Mouse (Mus musculus) fat pad, adult 2 months (tissue): Measurements from ENCODE around the gene Tmem212.

Source experiments
- DNase-seq: peaks from one replicate; pipeline ENCODE4 v3.0.0-alpha.2; 2011; ENCODE audit warnings: low read depth, low spot score; ENCODE audit errors: extremely low read depth

The Tmem212 gene

DNA sequence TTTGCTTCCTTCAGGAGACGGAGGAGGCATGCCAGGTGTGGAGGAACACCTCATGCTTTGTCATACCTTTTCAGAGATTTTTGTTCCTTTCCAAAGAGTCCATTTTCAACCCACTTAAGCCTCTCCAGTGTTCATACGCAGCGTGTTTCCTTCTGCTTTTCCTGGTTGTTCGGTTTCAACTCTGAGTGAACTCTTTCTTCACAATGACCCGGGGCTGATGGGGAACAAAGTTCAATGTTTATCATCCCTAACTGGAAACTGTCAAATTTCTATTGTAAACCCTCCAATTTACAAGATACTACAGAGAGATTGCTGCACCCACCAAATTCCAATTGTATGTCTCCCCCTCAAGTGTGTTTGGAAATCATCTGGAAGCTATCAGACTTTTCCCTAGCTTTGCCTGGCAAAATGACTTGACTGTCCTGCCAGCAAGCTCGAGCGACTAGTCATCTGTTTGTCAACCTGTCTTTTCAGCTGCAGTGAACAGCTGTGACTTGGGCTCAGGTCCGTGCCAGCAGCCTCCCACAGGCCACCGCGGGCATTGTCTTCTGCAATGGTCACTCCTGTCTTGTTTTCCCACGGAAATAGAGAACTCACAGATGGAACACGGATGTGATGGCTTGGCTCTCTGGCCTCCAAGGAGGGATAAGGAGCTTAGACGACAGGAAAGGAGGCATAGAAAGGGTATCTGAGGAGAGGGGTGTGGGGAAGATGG is 3.0 kb upstream of the Tmem212 start:
- DNase-seq: peak; percentile 39

DNA sequence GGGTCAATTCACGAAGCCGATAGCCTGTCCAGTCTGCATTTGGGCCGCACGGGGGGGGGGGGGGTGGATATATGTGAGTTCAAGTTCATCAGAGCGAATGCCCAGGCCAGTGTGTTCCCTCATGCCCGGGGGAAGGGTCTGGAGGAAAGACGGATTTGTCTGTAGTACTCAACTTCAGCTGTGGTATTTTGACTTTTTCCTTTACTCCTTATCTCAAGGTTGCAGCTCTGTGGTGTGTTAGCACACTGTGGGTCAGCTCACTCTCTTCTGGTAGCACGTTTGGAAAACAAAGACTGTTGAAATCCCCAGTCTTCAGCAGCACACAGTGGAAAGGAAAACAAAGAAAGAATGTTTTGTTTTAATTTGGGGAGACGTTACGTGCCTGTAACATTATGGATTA is 2.0 kb upstream of the Tmem212 start:
- DNase-seq: no peak

DNA sequence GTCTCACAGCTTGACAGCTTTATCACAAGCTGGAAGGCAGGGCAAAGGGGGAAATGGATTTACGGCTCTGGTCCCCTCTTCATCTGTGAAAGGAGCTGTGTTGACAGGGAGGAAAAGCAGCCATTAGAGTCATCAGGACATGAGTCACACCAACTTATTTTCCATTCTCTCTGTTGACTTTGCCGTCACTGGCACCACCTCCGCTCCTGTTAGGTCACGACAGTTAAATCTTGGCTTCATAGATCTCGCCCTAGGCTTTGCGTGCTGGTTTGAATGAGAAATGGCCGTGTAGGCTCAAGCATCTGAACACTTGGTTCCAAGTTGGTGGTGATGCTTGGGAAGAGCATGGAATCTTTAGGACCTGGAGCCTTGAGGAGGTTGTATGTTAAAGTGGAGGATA is 9.6 kb downstream of the Tmem212 start:
- peak; percentile 55 for DNase-seq

DNA sequence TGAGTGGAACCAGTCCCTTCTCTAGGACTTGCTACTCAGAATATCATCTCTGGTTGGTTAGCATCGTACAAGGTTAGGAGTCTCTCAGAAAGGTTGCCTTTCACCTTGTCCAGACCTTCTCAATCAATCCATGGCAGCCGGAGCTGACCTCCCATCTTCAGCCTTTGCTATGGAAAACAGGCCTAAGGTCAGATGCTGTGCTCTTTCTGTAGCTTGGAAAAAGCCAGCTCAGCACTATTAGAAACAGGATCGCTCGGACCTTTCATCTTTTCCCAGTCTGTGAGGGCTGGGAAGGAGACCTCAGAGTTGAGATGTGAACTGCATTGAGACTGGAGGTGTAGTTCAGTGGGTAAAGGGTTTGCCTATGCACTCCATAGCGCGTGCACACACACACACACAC is 10.6 kb downstream of the Tmem212 start:
- no peak for DNase-seq

DNA sequence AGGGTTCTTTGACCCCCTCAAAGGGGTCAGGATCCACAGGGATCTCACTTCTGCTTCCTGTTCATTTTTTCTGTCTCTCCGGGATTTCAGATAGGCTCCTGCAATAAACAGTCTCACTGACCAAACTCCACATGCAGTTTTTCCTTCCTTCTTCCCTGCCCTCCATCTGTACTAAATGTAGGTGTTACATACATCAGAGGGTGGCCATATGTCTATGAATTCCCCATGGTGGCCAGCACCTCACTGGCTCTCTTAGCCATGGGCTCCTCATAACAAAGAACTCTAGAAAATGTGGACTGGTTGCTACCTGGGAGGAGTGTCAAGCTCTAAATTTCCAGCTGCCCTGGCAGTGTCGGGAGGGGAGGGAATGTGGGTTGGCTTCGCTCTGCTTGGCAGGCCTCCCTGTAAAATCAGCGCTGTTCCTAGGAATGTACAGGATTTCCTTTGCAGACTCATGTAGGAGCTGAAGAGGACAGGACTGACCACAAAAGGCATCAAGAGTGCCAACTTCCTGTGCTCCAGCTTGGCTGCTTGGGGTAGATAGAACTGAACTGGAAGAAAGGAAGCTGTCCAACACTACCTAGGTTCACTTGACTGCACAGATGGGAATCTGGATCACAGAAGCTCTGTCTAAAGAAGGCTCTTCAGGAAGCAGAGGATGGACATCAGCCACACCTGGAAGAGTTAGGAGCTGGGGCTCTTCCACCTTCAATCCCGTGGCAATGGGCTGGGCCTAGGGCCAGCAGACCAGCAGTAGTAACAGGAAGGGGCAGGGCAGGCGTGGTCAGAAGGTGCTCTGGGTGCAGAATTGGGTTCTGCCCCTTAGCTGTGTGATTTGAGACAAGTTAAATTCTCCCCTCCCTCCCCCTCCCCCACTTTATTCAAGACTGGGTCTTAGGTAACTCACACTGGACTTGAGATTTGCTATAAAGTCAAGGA is 14.0 kb downstream of the Tmem212 start:
- no peak for DNase-seq

DNA sequence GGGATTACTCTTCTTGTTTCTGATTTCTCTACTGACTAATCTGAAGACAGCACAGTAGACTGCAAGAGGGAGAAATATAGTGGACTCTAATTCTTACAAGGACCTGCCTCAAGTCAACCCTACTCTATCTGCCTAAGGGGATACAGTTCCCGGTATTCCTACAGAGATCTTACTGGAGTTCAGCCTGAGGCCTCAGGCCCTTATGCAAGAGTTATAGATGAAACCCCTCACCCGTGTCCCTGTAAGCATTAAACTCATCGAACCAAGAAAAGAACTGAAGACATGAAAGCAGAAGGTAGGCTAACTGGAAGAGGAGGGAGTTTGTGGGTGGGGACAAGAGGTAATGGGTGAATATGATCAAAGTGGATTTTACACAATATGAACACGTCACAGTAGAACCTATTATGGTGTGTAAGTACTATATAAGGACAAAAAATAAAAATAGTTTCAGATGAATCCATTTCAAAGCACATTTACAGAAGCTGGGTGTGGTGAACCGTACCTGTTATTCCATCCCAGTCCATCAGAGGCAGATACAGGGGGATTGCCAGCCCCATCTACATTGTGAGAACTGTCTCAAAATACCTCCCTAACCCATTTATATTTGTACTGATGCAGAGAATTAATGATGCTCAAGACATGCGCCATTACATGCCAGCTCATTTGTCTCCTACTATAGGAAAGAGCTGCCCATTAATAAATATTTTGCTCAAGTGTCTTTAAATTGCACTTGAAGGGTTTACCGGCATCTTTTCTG is 17.1 kb downstream of the Tmem212 start:
- DNase-seq: no peak

DNA sequence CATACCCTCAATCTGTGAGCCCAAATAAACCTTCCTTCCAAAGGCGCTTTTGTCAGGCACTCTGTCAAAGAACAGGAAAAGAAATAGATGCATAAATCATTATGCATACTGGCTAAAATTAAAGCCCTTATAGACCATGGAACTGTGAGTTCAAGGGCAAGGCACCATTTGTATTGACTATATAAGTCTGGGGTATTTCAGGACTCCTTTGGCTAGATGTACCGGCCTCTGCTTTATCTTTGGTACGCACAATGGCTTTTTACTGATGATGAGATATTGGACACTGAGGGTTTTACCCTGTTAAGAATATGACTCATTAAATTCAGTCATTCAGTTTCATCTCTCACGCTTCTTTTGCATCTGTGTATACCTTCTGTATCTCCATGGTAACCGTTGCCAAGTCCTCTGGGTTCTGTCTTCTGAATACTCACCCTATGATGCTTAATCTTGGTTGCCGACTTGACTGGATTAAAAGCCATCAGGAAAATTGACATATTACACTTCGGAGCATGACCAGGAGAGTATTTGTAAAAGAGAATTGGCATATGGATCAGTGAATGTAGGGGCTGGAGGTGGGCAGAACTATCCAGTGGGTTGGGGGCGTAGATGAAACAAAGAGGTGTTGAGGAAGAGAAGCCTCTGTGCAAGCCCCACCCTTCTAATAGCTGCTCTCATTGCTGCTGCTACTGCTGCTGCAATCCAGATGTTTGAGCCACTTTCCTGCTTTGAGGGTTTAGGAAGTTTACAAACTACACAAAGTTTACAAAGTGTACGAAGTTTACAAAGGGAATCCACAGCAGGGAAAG is 22.7 kb downstream of the Tmem212 start:
- DNase-seq: no peak

DNA sequence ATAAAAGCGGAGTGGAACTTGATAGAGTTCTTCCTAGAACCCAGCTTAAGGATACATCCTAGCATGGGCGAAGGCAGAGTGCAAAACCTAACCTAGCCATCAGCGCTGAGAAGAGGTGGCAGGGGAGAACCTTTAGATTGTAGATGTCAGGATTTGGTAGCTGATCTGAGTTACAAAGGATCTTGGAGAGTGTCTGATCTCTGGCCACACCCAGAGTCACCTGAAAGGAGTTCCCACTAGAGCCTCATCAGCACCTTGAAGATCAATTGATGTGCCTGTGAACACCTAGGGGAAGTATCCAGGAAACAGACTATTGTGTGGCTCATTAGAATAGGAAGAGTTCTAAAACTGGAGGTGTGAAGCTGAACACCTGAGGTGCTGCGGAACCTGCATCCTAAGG is 23.7 kb downstream of the Tmem212 start:
- DNase-seq: no peak

DNA sequence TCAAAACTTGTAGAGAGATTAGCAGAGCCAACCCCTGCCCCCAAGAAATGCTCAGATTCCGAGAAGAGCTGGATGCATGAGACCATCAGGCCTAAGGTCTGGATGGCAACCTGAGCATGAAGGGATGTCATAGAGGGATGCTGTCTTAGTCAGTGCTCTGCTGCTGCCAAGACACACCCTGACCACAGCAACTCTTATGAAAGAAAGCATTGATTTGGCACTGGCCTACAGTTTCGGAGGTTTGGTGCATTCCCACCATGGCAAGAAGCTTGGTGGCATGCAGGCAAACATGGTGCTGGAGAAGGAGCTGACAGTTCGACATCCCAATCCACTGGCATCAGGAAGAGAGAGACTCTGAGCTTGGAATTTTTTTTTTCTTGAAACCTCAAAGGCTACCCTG is 24.3 kb downstream of the Tmem212 start:
- no peak for DNase-seq

DNA sequence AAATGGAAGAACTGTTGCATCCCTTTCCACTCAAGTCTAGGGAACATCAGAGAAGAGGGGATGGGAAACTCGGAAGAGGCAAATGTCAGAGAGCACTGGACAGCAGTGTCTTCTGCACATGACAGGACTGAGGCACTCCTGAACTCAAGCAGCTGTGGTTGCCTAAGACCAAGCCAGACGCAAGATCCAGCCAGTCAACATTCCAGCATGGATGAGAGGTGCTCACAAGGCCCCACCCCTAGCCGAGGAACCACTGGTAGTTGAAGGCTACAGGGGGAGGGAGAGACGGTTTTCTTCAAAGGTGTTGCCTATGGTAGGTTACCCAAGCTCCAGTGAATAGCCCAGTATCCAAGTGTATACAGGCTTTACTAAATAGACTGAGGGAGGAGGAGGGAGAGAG is 24.8 kb downstream of the Tmem212 start:
- DNase-seq: no peak

DNA sequence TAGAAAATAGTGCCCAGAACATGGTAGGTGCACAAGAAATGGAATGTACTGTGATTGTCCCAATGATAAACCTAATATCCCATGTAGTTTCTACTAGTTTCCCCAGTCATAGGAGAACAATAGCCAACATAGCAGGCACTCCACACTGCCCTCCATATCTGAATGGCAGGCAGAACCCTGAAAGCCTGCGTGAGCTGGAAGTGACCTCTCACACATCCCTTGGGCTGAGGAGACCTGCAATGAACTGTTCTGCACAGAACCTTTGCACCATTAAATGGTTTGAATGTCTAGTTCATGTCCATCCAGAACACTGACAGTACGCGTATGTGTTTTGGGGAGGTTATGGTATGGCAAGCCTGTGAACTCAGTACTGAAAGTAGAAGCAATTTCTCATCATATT is 27.5 kb downstream of the Tmem212 start:
- no peak for DNase-seq

DNA sequence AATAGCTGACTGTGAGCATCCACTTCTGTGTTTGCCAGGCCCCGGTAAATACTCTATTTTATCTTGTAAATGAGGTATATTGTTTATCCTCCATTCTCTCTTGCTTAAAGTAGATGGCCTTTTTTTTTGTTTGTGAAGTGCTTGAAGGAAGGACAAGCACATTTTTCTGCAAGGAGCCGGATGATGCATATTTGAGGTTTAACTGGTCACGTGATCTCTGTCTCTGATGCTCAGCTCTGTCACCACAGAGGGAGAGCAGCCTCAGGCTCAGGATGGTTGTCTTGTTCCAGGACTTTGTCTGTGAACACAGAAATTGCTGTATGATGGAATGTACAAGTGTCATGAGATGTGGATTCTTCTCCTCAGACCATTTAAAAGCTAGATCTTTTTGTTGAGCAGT is 28.4 kb downstream of the Tmem212 start:
- no peak for DNase-seq

DNA sequence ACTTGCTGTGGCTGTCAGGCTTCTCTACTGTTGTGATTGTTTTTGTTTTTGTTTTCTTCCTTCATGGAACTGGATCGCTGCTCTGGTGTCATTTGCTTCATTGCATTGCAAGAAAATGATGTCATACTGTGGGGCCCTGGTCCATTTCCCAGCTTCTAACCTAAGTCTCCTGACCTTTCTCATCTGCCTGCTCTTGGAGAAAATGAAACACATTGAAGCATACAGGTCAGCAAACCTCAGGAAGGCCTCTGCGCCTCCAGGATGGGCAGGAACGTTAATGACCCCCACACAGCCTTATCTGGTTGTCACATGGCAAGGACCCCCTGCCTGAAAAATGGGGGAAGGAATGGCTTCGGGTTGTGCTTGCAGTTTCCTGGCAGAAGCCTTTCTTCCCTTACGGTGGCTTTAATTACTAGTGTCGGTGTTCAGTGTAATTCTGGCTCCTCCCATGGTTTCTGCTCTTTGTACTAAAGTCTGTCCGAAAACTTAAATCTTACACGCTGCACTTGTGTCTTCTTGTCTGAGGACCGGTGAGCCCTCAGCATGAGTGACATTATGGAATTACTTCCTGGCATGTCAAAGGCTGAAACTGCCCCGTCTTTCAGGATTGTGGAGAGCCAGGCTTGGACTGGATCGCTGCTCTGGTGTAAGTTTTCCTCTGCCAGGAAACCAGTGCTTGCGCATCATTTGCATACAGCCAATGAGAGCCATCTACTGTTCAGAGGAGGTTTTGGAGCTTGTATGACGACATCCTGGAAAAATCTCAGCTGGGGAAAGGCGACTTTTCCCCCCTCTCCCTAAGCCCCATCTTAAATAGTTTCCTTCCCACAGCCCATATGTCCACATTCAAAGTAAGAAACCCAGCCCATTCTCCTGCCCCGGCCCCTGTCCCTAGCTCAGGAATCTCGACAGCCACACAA is 33.1 kb downstream of the Tmem212 start:
- peak; percentile 56 for DNase-seq

DNA sequence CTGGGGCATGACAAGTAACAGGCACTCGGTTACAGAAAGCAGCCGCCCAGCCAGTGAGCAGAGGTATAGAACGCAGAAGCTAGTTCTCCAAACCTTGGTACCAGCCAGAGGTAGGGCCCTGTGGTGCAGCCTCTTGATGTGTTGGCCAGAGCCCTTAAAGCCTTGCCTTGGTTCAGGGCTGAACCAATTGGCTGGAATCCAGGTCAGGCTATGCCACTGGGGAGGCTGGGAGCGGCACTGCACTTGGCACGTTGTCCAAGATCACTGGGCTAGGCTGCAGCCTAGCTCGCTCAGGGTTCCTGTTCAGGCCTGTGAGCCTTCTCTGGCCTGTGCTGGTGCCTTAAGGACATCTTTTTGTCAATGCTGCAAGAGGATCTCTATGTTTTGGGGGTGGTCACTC is 34.6 kb downstream of the Tmem212 start:
- DNase-seq: no peak

DNA sequence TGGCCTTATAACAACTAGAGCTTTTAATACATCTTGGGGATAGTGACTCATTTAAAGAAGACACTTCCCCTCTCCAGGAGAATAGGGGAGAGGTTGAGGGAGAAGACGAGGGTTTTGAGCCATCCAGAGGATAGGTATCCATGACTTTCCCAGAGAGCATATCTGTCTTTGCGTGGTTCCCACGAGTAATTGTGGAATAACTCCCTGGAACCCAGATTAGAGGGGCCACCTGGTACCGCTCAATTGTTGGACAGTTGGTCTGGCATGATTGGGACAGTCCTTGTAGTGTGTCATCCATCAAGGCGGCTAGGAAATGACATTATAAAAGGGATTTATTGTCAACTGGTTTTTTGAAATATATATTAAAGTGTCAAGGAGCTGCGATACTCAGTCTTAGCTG is 35.1 kb downstream of the Tmem212 start:
- no peak for DNase-seq

DNA sequence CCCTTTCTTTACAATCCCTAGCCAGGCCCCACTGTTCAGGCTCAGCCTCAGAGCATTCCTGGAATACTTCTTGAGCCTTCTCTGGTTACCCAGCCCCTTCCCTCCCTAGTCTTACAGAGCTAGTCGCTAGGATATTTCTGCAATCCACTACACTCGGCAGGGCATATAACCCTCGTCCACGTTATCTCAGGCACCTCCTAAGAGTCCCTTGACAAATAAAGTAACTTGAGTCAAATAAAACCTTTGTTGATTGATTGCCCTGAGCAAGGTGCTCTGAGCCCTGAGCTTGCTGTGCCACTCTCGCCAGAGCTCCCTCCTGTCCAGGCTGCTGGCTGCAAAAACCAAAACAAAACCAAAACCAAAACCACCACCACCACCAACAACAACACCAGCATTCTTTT is 37.0 kb downstream of the Tmem212 start:
- DNase-seq: no peak

DNA sequence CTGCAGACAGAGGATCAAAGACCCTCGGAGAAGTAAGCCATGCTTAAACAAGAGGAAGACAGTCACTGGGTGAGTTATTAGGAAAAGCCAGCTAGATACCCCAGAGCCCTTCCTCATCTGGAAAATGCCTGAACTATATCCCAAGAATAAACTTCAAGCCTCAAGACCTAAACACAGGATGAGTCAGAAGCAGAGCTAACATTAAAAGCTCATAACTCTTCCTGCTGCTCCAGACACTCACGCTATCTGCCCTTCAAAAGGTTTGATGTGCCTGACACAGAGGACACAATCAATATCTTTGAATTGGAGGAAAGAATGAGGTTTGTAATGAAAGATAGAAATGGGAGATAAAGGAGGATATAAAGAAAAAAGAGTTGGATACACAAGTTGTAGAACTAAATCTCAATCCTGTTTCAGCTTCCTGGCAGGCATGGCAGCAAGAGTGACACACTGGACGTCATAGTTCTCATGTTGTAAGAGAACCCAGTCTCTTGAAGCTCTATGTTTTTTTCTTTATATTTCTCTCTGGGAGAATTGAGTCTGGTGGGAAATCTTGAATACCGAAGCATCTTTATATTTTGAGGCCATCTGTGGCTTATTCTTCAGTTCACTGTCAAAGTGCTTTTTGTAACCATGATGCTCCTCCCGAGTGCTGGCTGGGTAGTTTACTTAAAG is 37.6 kb downstream of the Tmem212 start:
- no peak for DNase-seq

DNA sequence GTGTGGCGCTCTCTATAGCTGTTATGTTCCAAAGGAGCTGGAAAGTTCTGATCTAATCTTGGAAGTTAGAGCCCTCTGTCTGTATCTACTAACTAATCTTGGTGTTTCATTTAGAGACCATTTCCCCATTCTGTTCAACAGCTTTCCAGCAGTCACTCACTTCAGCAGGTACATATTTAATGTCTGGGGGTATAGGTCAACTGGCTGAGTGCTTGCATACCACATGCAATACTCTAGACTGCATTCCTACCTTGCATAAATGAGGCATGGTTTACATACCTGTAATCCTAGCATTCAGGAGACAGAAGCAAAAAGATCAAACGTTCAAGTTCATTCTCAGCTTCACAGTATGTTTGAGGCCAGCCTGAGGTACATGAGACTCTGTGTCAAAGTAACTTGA is 39.9 kb downstream of the Tmem212 start:
- no peak for DNase-seq
